Comparison of ENCODE assay signal across 32 mouse cellular contexts in genomic region chr5:106491771-106492170, GRCm38 (mm10). TPM values are rescaled to one million over a fixed set of nuclear protein-coding genes. Genes with fewer than 3 reads are reported as not detected.
A peak's percentile ranks its signal among the peaks of the same experiment; 100 is the strongest.
DNase-seq lines count a peak whose midpoint lies in the region; ATAC-seq lines count a peak whose summit lies in the region.
"Had no signal": no experiment of that assay in that cellular context is flagged by ENCODE, and none has a peak within 500 bp of the region (broad histone marks: within the 10 kb centered on the region; RNA-seq: fewer than 3 reads in every experiment).

No protein-coding gene starts in this region.

- H3K27ac ChIP-seq in embryonic facial prominence, embryonic 10.5 days (replicated peaks), result peak overlapping the region; percentile 24; the same call in 1 of the 2 replicates
- no peak overlapping the region for H3K27ac ChIP-seq in embryonic facial prominence, embryonic 13.5 days
- H3K27ac ChIP-seq: forebrain, embryonic 10.5 days; forebrain, embryonic 15.5 days; heart, adult 2 months; heart, embryonic 10.5 days; heart, embryonic 13.5 days; hindbrain, embryonic 12.5 days; hindbrain, embryonic 15.5 days had no signal

- H3K36me3 ChIP-seq in embryonic facial prominence, embryonic 10.5 days (replicated peaks), result no peaks in the 10 kb centered on the region
- no peaks in the 10 kb centered on the region for H3K36me3 ChIP-seq in embryonic facial prominence, embryonic 13.5 days
- H3K36me3 ChIP-seq: forebrain, embryonic 10.5 days; forebrain, embryonic 15.5 days; heart, embryonic 10.5 days; heart, embryonic 13.5 days; hindbrain, embryonic 12.5 days; hindbrain, embryonic 15.5 days had no signal

- H3K4me2 ChIP-seq in embryonic facial prominence, embryonic 13.5 days, result peak overlapping the region; percentile 14; the same call in 1 of the 2 replicates
- H3K4me2 ChIP-seq: forebrain, embryonic 15.5 days; heart, embryonic 13.5 days; hindbrain, embryonic 12.5 days; hindbrain, embryonic 15.5 days had no signal

- peaks cover 19% of the 10 kb centered on the region for H3K4me1 ChIP-seq in embryonic facial prominence, embryonic 10.5 days
- peaks cover 15% of the 10 kb centered on the region for H3K4me1 ChIP-seq in embryonic facial prominence, embryonic 13.5 days
- H3K4me1 ChIP-seq: forebrain, embryonic 15.5 days; heart, embryonic 10.5 days; heart, embryonic 13.5 days had no signal

- no peak overlapping the region for H3K9ac ChIP-seq in embryonic facial prominence, embryonic 13.5 days
- H3K9ac ChIP-seq: forebrain, embryonic 15.5 days; heart, embryonic 13.5 days; hindbrain, embryonic 12.5 days; hindbrain, embryonic 15.5 days had no signal

- DNase-seq in heart, adult 11 months, result peak; percentile 69
- DNase-seq in heart, postnatal 14 days, result no peak
- peak; percentile 37 for DNase-seq in embryonic facial prominence, embryonic 10.5 days (ENCODE audit: low spot score)
- DNase-seq in lung, postnatal 10 days, result no peak
- DNase-seq in left cerebral cortex, postnatal 10 days (ENCODE audit: extremely low spot score in 1 of 2, low spot score in 2 of 2), result no peak
- DNase-seq: adrenal gland, adult 2 months; adrenal gland, postnatal 14 days; cerebellum, adult 11-12 months; cerebellum, adult 8-10 months; cerebellum, postnatal 10 days; cerebellum, postnatal 36 days; gastrocnemius, postnatal 25 days; heart, adult 2 months had no signal

- no peak overlapping the region for H3K4me3 ChIP-seq in embryonic facial prominence, embryonic 10.5 days
- no peak overlapping the region for H3K4me3 ChIP-seq in embryonic facial prominence, embryonic 13.5 days
- H3K4me3 ChIP-seq: forebrain, embryonic 10.5 days; forebrain, embryonic 15.5 days; heart, adult 2 months; heart, embryonic 10.5 days; heart, embryonic 13.5 days; hindbrain, embryonic 12.5 days; hindbrain, embryonic 15.5 days had no signal

- H3K9me3 ChIP-seq in embryonic facial prominence, embryonic 10.5 days, result no peaks in the 10 kb centered on the region
- no peaks in the 10 kb centered on the region for H3K9me3 ChIP-seq in embryonic facial prominence, embryonic 13.5 days
- H3K9me3 ChIP-seq: forebrain, embryonic 10.5 days; forebrain, embryonic 15.5 days; heart, embryonic 10.5 days; heart, embryonic 13.5 days; hindbrain, embryonic 12.5 days; hindbrain, embryonic 15.5 days had no signal

- 38% methylated on average over 8 of the region's 8 CpGs for WGBS in embryonic facial prominence, embryonic 10.5 days
- 14% methylated on average over 8 of the region's 8 CpGs for WGBS in embryonic facial prominence, embryonic 13.5 days

- no peaks in the 10 kb centered on the region for H3K27me3 ChIP-seq in embryonic facial prominence, embryonic 10.5 days (replicated peaks; ENCODE audit: low read depth, poor library complexity, severe bottlenecking)
- no peaks in the 10 kb centered on the region for H3K27me3 ChIP-seq in embryonic facial prominence, embryonic 13.5 days
- H3K27me3 ChIP-seq: hindbrain, embryonic 12.5 days; hindbrain, embryonic 15.5 days had no signal

- intact Hi-C loops in heart, postnatal 14 days (cut with DNase I), result no loop called here
- intact Hi-C loops in left cerebral cortex, postnatal 10 days (cut with DNase I), result no loop called here

- no peak for ATAC-seq in embryonic facial prominence, embryonic 13.5 days (ENCODE audit: insufficient number of reproducible peaks, insufficient read depth, low FRiP score, low TSS enrichment, low read depth)
- ATAC-seq: CD4-positive, CD25-positive, alpha-beta regulatory T cell, adult 4 months; forebrain, embryonic 15.5 days; intestine, postnatal 0 days had no signal

RNA-seq across cellular contexts. Expression of gene Barhl2, which starts 33.8 kb away (rescaled TPM):
- not detected for total RNA-seq in heart, postnatal 14 days (2021)
- polyA plus RNA-seq in embryonic facial prominence, embryonic 10.5 days (2016; fragmentation: Nextera tagmentation; extraction: Ambion mirVana), result 0.13 and 0.14 TPM in 2 replicates
- polyA plus RNA-seq in embryonic facial prominence, embryonic 13.5 days (2015; fragmentation: Nextera tagmentation; extraction: Ambion mirVana), result not detected in 2 replicates
- total RNA-seq in left cerebral cortex, postnatal 10 days (2021), result 1 to 10 TPM; 1.3 to 1.4 TPM
- total RNA-seq: adrenal gland, adult 2 months; adrenal gland, postnatal 14 days; adrenal gland, postnatal 4 days; gastrocnemius, adult 8-10 months; gastrocnemius, postnatal 25 days; heart, adult 2 months; heart, postnatal 25 days; hematopoietic stem cell, adult 5-6 weeks; MEL had no signal
- polyA plus RNA-seq: adrenal gland, adult 2 months; C2C12; CD4-positive, CD25-positive, alpha-beta regulatory T cell, adult 4 months; cortical plate, adult 2 months; gonadal fat pad, adult 2 months; heart, adult 2 months; heart, embryonic 10.5 days; heart, embryonic 13.5 days; heart, embryonic 16.5 days; intestine, embryonic 14.5 days; intestine, postnatal 0 days had no signal

Comparison
In these comparisons a context has a peak if more than half of its experiments do, and no peak if none do; other contexts are left out.
1. DNase-seq: peak in heart, adult 11 months (single experiment) and embryonic facial prominence, embryonic 10.5 days (single experiment); none in heart, postnatal 14 days (0 of 2), lung, postnatal 10 days (single experiment) and left cerebral cortex, postnatal 10 days (0 of 2).